Mouse (Mus musculus): ENCODE results near the gene Serac1.

Gene Serac1

GRCm38 (mm10) chr17:6079287-6080122 is at the start of gene Serac1, which contains the start of gene Gtf2h5:
Gene Serac1 (minus strand): TSS chr17:6079741.
Gene Gtf2h5 (plus strand): TSS chr17:6079786.
- peak; percentile 94 to 98 for DNase-seq (ENCODE audit: low spot score in 2 of 2)

GRCm38 (mm10) chr17:6128039-6128438 is 48.5 kb upstream of the Serac1 start:
- no peak for DNase-seq (ENCODE audit: low spot score in 2 of 2)

- DNase-seq (ENCODE audit: low spot score in 2 of 2): no peak
Measured at GRCm38 (mm10) chr17:6125441-6125840, 45.9 kb upstream of the Serac1 start.

- DNase-seq (ENCODE audit: low spot score in 2 of 2): no peak
Measured at GRCm38 (mm10) chr17:6123776-6124175, 44.2 kb upstream of the Serac1 start.

GRCm38 (mm10) chr17:6118861-6119260 is 39.3 kb upstream of the Serac1 start:
- DNase-seq (ENCODE audit: low spot score in 2 of 2): no peak

GRCm38 (mm10) chr17:6117917-6118316 is 38.4 kb upstream of the Serac1 start:
- no peak for DNase-seq (ENCODE audit: low spot score in 2 of 2)

GRCm38 (mm10) chr17:6117148-6117725 is 37.7 kb upstream of the Serac1 start:
- no peak for DNase-seq (ENCODE audit: low spot score in 2 of 2)

- no peak for DNase-seq (ENCODE audit: low spot score in 2 of 2)
Measured at GRCm38 (mm10) chr17:6115085-6115484, 35.5 kb upstream of the Serac1 start.

- DNase-seq (ENCODE audit: low spot score in 2 of 2): no peak
Measured at GRCm38 (mm10) chr17:6113653-6114052, 34.1 kb upstream of the Serac1 start.

- no peak for DNase-seq (ENCODE audit: low spot score in 2 of 2)
Measured at GRCm38 (mm10) chr17:6110956-6111355, 31.4 kb upstream of the Serac1 start.

- DNase-seq (ENCODE audit: low spot score in 2 of 2): no peak
Measured at GRCm38 (mm10) chr17:6108175-6108574, 28.6 kb upstream of the Serac1 start.

- peak; percentile 46 to 53 for DNase-seq (ENCODE audit: low spot score in 2 of 2)
Measured at GRCm38 (mm10) chr17:6107015-6107601, 27.6 kb upstream of the Serac1 start.

GRCm38 (mm10) chr17:6106361-6107014 is 26.9 kb upstream of the Serac1 start, which contains the start of gene Tulp4:
Gene Tulp4 (plus strand): TSS chr17:6106437.
- peak; percentile 85 to 86 for DNase-seq (ENCODE audit: low spot score in 2 of 2)

GRCm38 (mm10) chr17:6103566-6103965 is 24.0 kb upstream of the Serac1 start:
- DNase-seq (ENCODE audit: low spot score in 2 of 2): no peak

- no peak for DNase-seq (ENCODE audit: low spot score in 2 of 2)
Measured at GRCm38 (mm10) chr17:6102287-6102686, 22.7 kb upstream of the Serac1 start.

- peak in 1 of 2 experiments; percentile 51 for DNase-seq (ENCODE audit: low spot score in 2 of 2)
Measured at GRCm38 (mm10) chr17:6097884-6098283, 18.3 kb upstream of the Serac1 start.

- no peak for DNase-seq (ENCODE audit: low spot score in 2 of 2)
Measured at GRCm38 (mm10) chr17:6095579-6095978, 16.0 kb upstream of the Serac1 start.

- no peak for DNase-seq (ENCODE audit: low spot score in 2 of 2)
Measured at GRCm38 (mm10) chr17:6091604-6092003, 12.1 kb upstream of the Serac1 start.

GRCm38 (mm10) chr17:6083323-6083890 is 3.9 kb upstream of the Serac1 start:
- no peak for DNase-seq (ENCODE audit: low spot score in 2 of 2)

- DNase-seq (ENCODE audit: low spot score in 2 of 2): no peak
Measured at GRCm38 (mm10) chr17:6073405-6073804, 6.1 kb downstream of the Serac1 start.

- no peak for DNase-seq (ENCODE audit: low spot score in 2 of 2)
Measured at GRCm38 (mm10) chr17:6069866-6070265, 9.7 kb downstream of the Serac1 start.

- no peak for DNase-seq (ENCODE audit: low spot score in 2 of 2)
Measured at GRCm38 (mm10) chr17:6067613-6068012, 11.9 kb downstream of the Serac1 start.

Data from frontal cortex, postnatal 10 days (tissue).